In the genomic region with DNA sequence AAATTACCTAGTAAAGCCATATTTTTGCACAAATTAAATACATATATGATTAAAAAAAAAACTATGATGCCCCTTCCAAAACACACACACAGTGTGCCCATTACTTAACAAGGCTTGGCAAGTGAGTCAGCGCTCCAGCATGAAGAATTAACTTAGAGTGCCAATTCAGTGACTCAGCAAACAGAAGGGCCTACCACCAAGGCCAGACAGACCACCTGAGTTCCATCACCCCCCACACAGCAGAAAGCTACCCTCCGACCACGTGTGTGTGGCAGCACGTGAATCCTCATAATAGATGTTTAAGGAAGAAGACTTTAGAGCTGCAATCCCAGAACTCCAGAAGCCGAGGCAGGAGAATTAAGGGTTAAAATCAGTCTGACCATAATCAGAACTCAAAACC, we compare ENCODE assay signal across 8 mouse cellular contexts. TPM values are rescaled to one million over a fixed set of nuclear protein-coding genes. Genes with fewer than 3 reads are reported as not detected.
DNase-seq lines count a peak whose midpoint lies in the region; ATAC-seq and TF ChIP-seq lines count a peak whose summit lies in the region.

No protein-coding gene starts in this region.

- H3K27me3 ChIP-seq in hindbrain, embryonic 10.5 days (ENCODE audit: insufficient read depth, poor library complexity, severe bottlenecking): no peaks in the 10 kb centered on the region
- no peaks in the 10 kb centered on the region for H3K27me3 ChIP-seq in midbrain, embryonic 11.5 days (ENCODE audit: control insufficient read depth, insufficient read depth, low read length)

- peaks cover 56% of the 10 kb centered on the region for H3K36me3 ChIP-seq in hindbrain, embryonic 10.5 days
- peaks cover 26% of the 10 kb centered on the region for H3K36me3 ChIP-seq in midbrain, embryonic 11.5 days (ENCODE audit: control insufficient read depth, insufficient read depth, low read length)

- no peak for DNase-seq in layer of hippocampus, adult 2 months (ENCODE audit: low spot score in 2 of 2)
- no peak for DNase-seq in layer of hippocampus, postnatal 36 days
- peak; percentile 50 for DNase-seq in adrenal gland, postnatal 14 days
- no peak for DNase-seq in hindbrain, embryonic 10.5 days (ENCODE audit: low spot score)
- no peak for DNase-seq in midbrain, embryonic 11.5 days (ENCODE audit: low spot score, missing footprints)
- DNase-seq in spleen, adult 18-20 months: no peak
- DNase-seq in retina, postnatal 1 day: no peak
- no peak for DNase-seq in thymus, postnatal 36 days

- 55% methylated on average over 5 of the region's 5 CpGs for WGBS in hindbrain, embryonic 10.5 days
- 53% methylated on average over 5 of the region's 5 CpGs for WGBS in midbrain, embryonic 11.5 days

- peak overlapping the region; percentile 92 for H3K4me2 ChIP-seq in midbrain, embryonic 11.5 days

- TF ChIP-seq CTCF in layer of hippocampus, adult 2 months (conservative IDR thresholded peaks at IDR 0.05): no peak

- peaks cover 13% of the 10 kb centered on the region for H3K4me1 ChIP-seq in hindbrain, embryonic 10.5 days (replicated peaks)
- peaks cover 8% of the 10 kb centered on the region for H3K4me1 ChIP-seq in midbrain, embryonic 11.5 days (ENCODE audit: control insufficient read depth, insufficient read depth, low read length)

- peak overlapping the region; percentile 95 for H3K4me3 ChIP-seq in layer of hippocampus, adult 2 months
- peak overlapping the region; percentile 84 for H3K4me3 ChIP-seq in hindbrain, embryonic 10.5 days
- peak overlapping the region; percentile 84 for H3K4me3 ChIP-seq in midbrain, embryonic 11.5 days (ENCODE audit: low read depth, low read length)

- no peak for ATAC-seq in midbrain, embryonic 11.5 days (ENCODE audit: low FRiP score)

- peak overlapping the region; percentile 98 for H3K9ac ChIP-seq in midbrain, embryonic 11.5 days (ENCODE audit: low read length)

- H3K27ac ChIP-seq in layer of hippocampus, adult 2 months: peak overlapping the region; percentile 97
- H3K27ac ChIP-seq in hindbrain, embryonic 10.5 days: peak overlapping the region; percentile 100
- H3K27ac ChIP-seq in midbrain, embryonic 11.5 days (ENCODE audit: low read depth, low read length): no peak overlapping the region

- no peaks in the 10 kb centered on the region for H3K9me3 ChIP-seq in hindbrain, embryonic 10.5 days
- no peaks in the 10 kb centered on the region for H3K9me3 ChIP-seq in midbrain, embryonic 11.5 days (ENCODE audit: control insufficient read depth, low read length)

RNA-seq across cellular contexts. Expression of a gene that starts 1.8 kb away (rescaled TPM):
- 10 to 100 TPM; 62.2 to 62.5 TPM for total RNA-seq in layer of hippocampus, adult 2 months (2021)
- 10 to 100 TPM; 62.6 to 64.2 TPM for total RNA-seq in layer of hippocampus, postnatal 36 days (2021)
- total RNA-seq in adrenal gland, postnatal 14 days (2021): 72.5 and 85.8 TPM in 2 replicates
- polyA plus RNA-seq in hindbrain, embryonic 10.5 days (2016; fragmentation: Nextera tagmentation; extraction: Ambion mirVana): 134 and 151 TPM in 2 replicates
- polyA plus RNA-seq in midbrain, embryonic 11.5 days (2014; fragmentation: Nextera tagmentation; extraction: Ambion mirVana): 131 and 140 TPM in 2 replicates

RNA-seq across cellular contexts. Expression of a gene that starts 38.4 kb away (rescaled TPM):
- total RNA-seq in layer of hippocampus, adult 2 months (2021): 10 to 100 TPM; 43.8 to 48.3 TPM
- 10 to 100 TPM; 37.5 to 49.6 TPM for total RNA-seq in layer of hippocampus, postnatal 36 days (2021)
- total RNA-seq in adrenal gland, postnatal 14 days (2021): 57.0 and 57.3 TPM in 2 replicates
- 53.7 and 57.6 TPM in 2 replicates for polyA plus RNA-seq in hindbrain, embryonic 10.5 days (2016; fragmentation: Nextera tagmentation; extraction: Ambion mirVana)
- polyA plus RNA-seq in midbrain, embryonic 11.5 days (2014; fragmentation: Nextera tagmentation; extraction: Ambion mirVana): 60.7 and 61.9 TPM in 2 replicates

RNA-seq across cellular contexts. Expression of a gene that starts 38.5 kb away (rescaled TPM):
- total RNA-seq in layer of hippocampus, adult 2 months (2021): not detected
- total RNA-seq in layer of hippocampus, postnatal 36 days (2021): not detected
- total RNA-seq in adrenal gland, postnatal 14 days (2021): 1.1 TPM in 1 of 2 replicates, not detected in the other
- not detected in 2 replicates for polyA plus RNA-seq in hindbrain, embryonic 10.5 days (2016; fragmentation: Nextera tagmentation; extraction: Ambion mirVana)
- 0.44 TPM in 1 of 2 replicates, not detected in the other for polyA plus RNA-seq in midbrain, embryonic 11.5 days (2014; fragmentation: Nextera tagmentation; extraction: Ambion mirVana)

RNA-seq across cellular contexts. Expression of a gene that starts 40.1 kb away (rescaled TPM):
- not detected for total RNA-seq in layer of hippocampus, adult 2 months (2021)
- not detected for total RNA-seq in layer of hippocampus, postnatal 36 days (2021)
- not detected in 2 replicates for total RNA-seq in adrenal gland, postnatal 14 days (2021)
- polyA plus RNA-seq in hindbrain, embryonic 10.5 days (2016; fragmentation: Nextera tagmentation; extraction: Ambion mirVana): not detected in 2 replicates
- polyA plus RNA-seq in midbrain, embryonic 11.5 days (2014; fragmentation: Nextera tagmentation; extraction: Ambion mirVana): not detected in 2 replicates

RNA-seq across cellular contexts. Expression of a gene that starts 49.8 kb away (rescaled TPM):
- total RNA-seq in layer of hippocampus, adult 2 months (2021): not detected
- total RNA-seq in layer of hippocampus, postnatal 36 days (2021): not detected
- not detected in 2 replicates for total RNA-seq in adrenal gland, postnatal 14 days (2021)
- 0.22 and 0.48 TPM in 2 replicates for polyA plus RNA-seq in hindbrain, embryonic 10.5 days (2016; fragmentation: Nextera tagmentation; extraction: Ambion mirVana)
- polyA plus RNA-seq in midbrain, embryonic 11.5 days (2014; fragmentation: Nextera tagmentation; extraction: Ambion mirVana): not detected in 2 replicates
